Mouse (Mus musculus) G1E (cell line): ENCODE results near the gene Mto1. TPM values are rescaled to one million over a fixed set of nuclear protein-coding genes. Genes with fewer than 3 reads are reported as not detected.

ENCODE experiments used
- ATAC-seq: 2 replicates; pipeline ENCODE4 v1.8.0; 2016; ENCODE audit warnings: mild to moderate bottlenecking; ENCODE audit not compliant: insufficient number of reproducible peaks, poor library complexity, low FRiP score, severe bottlenecking; ENCODE audit errors: extremely low read depth
- DNase-seq: peaks from one replicate; pipeline ENCODE4 v3.0.0; 2012; ENCODE audit warnings: low spot score
- H3K27me3 ChIP-seq: 2 replicates; pipeline ENCODE4 v1.6.1; 2012; ENCODE audit warnings: mild to moderate bottlenecking, low read length, inconsistent platforms; ENCODE audit not compliant: insufficient read depth
- H3K36me3 ChIP-seq: replicated peaks from 2 replicates; pipeline ENCODE3; 2012; ENCODE audit warnings: mild to moderate bottlenecking, inconsistent platforms
- H3K4me1 ChIP-seq: 2 replicates; pipeline ENCODE4 v1.6.1; 2012; ENCODE audit warnings: low read depth, low read length, inconsistent platforms, mixed read lengths; ENCODE audit not compliant: insufficient read depth
- H3K4me3 ChIP-seq: 2 replicates; pipeline ENCODE4 v1.5.1; 2012; ENCODE audit warnings: low read depth, mild to moderate bottlenecking, inconsistent platforms, low read length, moderate library complexity, mixed read lengths
- H3K9me3 ChIP-seq: replicated peaks from 2 replicates; pipeline ENCODE4 v1.6.1; 2012; ENCODE audit warnings: inconsistent platforms
- CTCF ChIP-seq: IDR thresholded peaks from 2 replicates; pipeline ENCODE4 v1.5.1; 2012; ENCODE audit warnings: low read depth, low read length, inconsistent platforms, mixed read lengths
- GATA1 ChIP-seq: IDR thresholded peaks from 2 replicates; pipeline ENCODE4 v1.6.1; 2012; ENCODE audit warnings: borderline replicate concordance, low read length, inconsistent platforms, mixed read lengths
- GATA2 ChIP-seq: IDR thresholded peaks from 2 replicates; pipeline ENCODE4 v1.6.1; 2012; ENCODE audit warnings: low read depth, low read length, inconsistent platforms, borderline replicate concordance
- POLR2AphosphoS5 ChIP-seq: IDR thresholded peaks from 2 replicates; pipeline ENCODE4 v1.6.1; 2012; ENCODE audit warnings: low read depth, low read length, inconsistent platforms; ENCODE audit not compliant: insufficient replicate concordance
- TAL1 ChIP-seq: conservative IDR thresholded peaks from 2 replicates; pipeline ENCODE4 v1.6.1; 2012; ENCODE audit warnings: low read depth, low read length, inconsistent platforms, mixed read lengths
- polyA plus RNA-seq: library from polyadenylated mRNA; stranded (reverse); fragments of >175 nt; gene quantifications from 2 replicates; pipeline ENCODE4 v1.2.3, GENCODE M21; 2012
- total RNA-seq, 2 experiments: library from RNA; stranded (forward) in 1 of 2; stranded (reverse) in 1 of 2; fragments of 200-1000 nt in 1 of 2; fragments of >200 nt in 1 of 2; fragmentation: Nextera tagmentation in 1 of 2; gene quantifications; 2 replicates each; pipeline ENCODE4 v1.2.3; 2014 to 2017

Gene Mto1
- total and polyA plus RNA-seq, 3 experiments: 13.7 to 41.4 (median 35.1) TPM

- Histone ChIP-seq H3K9me3 (no peaks in the 10 kb centered on the region), H3K4me3 (no peak overlapping the region), H3K27me3 (peaks cover 9% of the 10 kb centered on the region; the same call in 1 of the 2 replicates), H3K36me3 (no peaks in the 10 kb centered on the region), H3K4me1 (no peaks in the 10 kb centered on the region)
- DNase-seq (no peak), ATAC-seq (no peak)
- TF ChIP-seq GATA2: no peak
- TF ChIP-seq GATA1: no peak
- TF ChIP-seq TAL1: no peak
- TF ChIP-seq POLR2AphosphoS5: no peak
- no peak for TF ChIP-seq CTCF
Observed at GRCm38 (mm10) chr9:78429551-78429950, 18.5 kb upstream of the Mto1 start.

DNA sequence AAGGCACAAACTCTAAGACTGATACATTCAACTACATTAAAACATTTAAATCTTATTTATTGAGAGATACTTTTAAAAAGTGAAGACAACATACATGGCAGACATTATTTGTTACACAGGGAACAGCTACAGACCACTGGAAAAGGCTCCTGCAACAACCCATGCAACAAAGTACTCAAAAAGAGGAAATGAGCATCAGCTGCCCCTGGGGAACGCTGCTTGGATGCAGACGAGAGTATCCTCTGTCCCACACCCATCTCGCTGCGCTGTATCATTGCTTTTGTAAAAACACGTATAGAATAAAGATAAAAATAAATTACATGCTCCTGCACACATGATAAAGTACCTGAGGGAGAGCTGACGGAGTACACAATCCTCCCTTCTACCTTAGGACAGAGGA lies 17.5 kb upstream of the Mto1 start:
- H3K4me3 ChIP-seq: no peak overlapping the region
- H3K4me1 ChIP-seq: no peaks in the 10 kb centered on the region
- no peaks in the 10 kb centered on the region for H3K9me3 ChIP-seq
- H3K36me3 ChIP-seq: no peaks in the 10 kb centered on the region
- ATAC-seq (no peak), DNase-seq (no peak)
- peaks cover 14% of the 10 kb centered on the region for H3K27me3 ChIP-seq
- TF ChIP-seq CTCF (no peak), GATA2 (no peak), POLR2AphosphoS5 (no peak), GATA1 (no peak), TAL1 (no peak)

- no peak for TF ChIP-seq TAL1
- no peak for TF ChIP-seq CTCF
- no peak for TF ChIP-seq GATA1
- TF ChIP-seq POLR2AphosphoS5: no peak
- no peak for TF ChIP-seq GATA2
- Histone ChIP-seq H3K36me3 (no peaks in the 10 kb centered on the region), H3K27me3 (peaks cover 19% of the 10 kb centered on the region), H3K9me3 (no peaks in the 10 kb centered on the region), H3K4me3 (no peak overlapping the region), H3K4me1 (no peaks in the 10 kb centered on the region; the same call in 1 of the 2 replicates)
- DNase-seq (no peak), ATAC-seq (no peak)
Observed at GRCm38 (mm10) chr9:78432471-78432870, 15.5 kb upstream of the Mto1 start.

DNA sequence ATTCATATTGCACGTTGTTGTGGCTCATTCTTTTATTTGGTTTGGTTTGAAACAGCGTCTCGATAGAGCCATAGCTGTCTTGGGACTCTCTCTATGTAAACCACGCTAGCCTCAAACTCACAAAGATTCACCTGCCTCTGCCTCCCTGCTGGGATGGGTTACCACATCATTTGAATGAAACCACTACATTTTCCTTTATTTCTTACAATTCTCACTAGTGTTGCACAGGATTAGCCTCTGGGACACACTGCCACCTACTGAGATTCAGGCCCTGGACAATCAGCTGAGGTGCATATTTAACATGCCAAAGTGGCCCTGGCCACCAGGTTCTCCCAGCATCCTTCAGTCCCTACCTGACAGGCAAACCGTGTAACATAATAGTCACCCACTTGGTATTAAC lies 8.6 kb upstream of the Mto1 start:
- Histone ChIP-seq H3K36me3 (no peaks in the 10 kb centered on the region), H3K4me3 (no peak overlapping the region), H3K27me3 (peaks cover 47% of the 10 kb centered on the region), H3K9me3 (peaks cover 9% of the 10 kb centered on the region), H3K4me1 (no peaks in the 10 kb centered on the region; the same call in 1 of the 2 replicates)
- DNase-seq (no peak), ATAC-seq (no peak)
- TF ChIP-seq POLR2AphosphoS5 (no peak), TAL1 (no peak), GATA1 (no peak), CTCF (no peak)

DNA sequence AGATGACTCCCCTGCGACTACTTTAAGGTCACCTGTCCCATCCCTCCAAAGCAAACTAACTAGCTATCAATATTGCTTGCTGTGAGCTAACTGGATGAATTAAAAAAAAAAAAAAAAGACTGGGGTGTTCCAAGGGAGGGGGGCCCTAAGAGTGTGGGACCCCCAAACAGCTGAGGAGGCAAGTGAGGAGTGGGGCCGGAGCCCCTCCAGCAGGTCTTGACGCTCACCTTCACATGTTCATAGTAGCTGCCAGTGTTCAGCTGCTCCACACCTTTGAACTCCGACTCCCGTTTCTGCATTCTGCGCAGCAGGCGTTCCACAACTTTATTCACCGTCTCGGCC lies 5.8 kb upstream of the Mto1 start:
- no peak overlapping the region for H3K4me3 ChIP-seq
- no peaks in the 10 kb centered on the region for H3K36me3 ChIP-seq
- TF ChIP-seq GATA2: no peak
- TF ChIP-seq CTCF: no peak
- TF ChIP-seq POLR2AphosphoS5: no peak
- TF ChIP-seq TAL1: no peak
- TF ChIP-seq GATA1: no peak
- H3K27me3 ChIP-seq: peaks cover 39% of the 10 kb centered on the region
- H3K9me3 ChIP-seq: peaks cover 9% of the 10 kb centered on the region
- DNase-seq (no peak), ATAC-seq (no peak)
- H3K4me1 ChIP-seq: peaks cover 2% of the 10 kb centered on the region; the same call in 1 of the 2 replicates

DNA sequence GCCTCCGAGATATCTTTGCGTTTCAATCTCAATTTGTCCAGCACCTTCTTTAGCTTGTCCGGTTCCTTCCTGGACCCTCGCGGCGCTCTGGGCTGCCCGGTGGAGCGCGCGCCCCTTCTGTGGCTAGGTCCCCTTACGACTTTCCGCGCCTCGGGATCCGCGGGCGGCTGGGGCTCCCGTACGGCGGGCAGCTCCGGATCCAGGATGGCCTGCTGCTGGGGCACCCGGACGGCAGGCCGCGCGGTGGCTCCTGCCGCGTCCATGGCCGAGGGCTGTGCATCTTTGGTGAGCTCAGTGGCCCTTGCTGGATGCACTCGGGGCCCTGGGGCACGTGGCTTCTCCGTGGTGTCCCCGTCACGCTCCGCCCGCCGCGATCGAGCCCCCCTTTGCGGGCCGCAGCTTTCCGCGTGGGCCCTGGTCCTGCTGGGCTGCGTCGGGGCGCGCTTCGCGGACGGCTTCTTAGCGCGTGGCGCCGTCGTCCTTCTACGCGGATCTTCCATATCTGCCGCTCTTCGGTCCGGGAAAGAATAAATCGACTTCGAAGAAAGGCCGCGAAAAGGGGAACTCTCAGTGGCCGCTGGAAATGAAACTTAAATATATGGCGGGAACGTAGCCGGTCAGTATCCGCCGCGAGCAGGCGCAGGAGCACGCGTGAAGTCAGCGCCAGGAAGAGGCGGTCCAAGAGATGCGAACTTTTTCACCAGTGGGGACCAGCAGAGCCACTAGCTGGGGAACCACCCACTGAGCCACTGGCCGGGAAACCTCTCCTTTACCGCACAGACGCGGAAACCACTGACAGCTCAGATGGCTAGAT lies 5.2 kb upstream of the Mto1 start, which contains the start of gene Cgas:
TSS of gene Cgas (minus strand) at position 659 of the 814 bp plus-strand sequence.
- Histone ChIP-seq H3K36me3 (no peaks in the 10 kb centered on the region), H3K9me3 (peaks cover 9% of the 10 kb centered on the region), H3K4me3 (no peak within 1 kb of the TSS), H3K4me1 (peaks cover 6% of the 10 kb centered on the region; the same call in 1 of the 2 replicates), H3K27me3 (peaks cover 39% of the 10 kb centered on the region)
- ATAC-seq (no peak), DNase-seq (no peak)
- TF ChIP-seq TAL1: no peak
- TF ChIP-seq CTCF: no peak
- TF ChIP-seq GATA2: no peak
- no peak for TF ChIP-seq GATA1
- TF ChIP-seq POLR2AphosphoS5: no peak
